Comparison of ENCODE assay signal across 21 mouse cellular contexts in genomic region chr6:21853342-21853741, GRCm38 (mm10). TPM values are rescaled to one million over a fixed set of nuclear protein-coding genes. Genes with fewer than 3 reads are reported as not detected.
DNase-seq lines count a peak whose midpoint lies in the region; ATAC-seq lines count a peak whose summit lies in the region.
"Had no signal": no experiment of that assay in that cellular context is flagged by ENCODE, and none has a peak within 500 bp of the region (broad histone marks: within the 10 kb centered on the region; RNA-seq: fewer than 3 reads in every experiment).

No protein-coding gene starts in this region.

- H3K9ac ChIP-seq in hindbrain, embryonic 13.5 days, result no peak overlapping the region
- H3K9ac ChIP-seq: embryonic facial prominence, embryonic 13.5 days; hindbrain, embryonic 15.5 days; neural tube, embryonic 15.5 days had no signal

- peak; percentile 63 for DNase-seq in adrenal gland, postnatal 14 days
- DNase-seq in adrenal gland, postnatal 25 days, result no peak
- peak; percentile 18 for DNase-seq in hindbrain, embryonic 10.5 days (ENCODE audit: low spot score)
- DNase-seq in ZHBTc4 (ENCODE audit: low read depth, low spot score), result peak; percentile 11
- peak; percentile 24 for DNase-seq in embryonic facial prominence, embryonic 10.5 days (ENCODE audit: low spot score)
- no peak for DNase-seq in frontal cortex, postnatal 36 days (ENCODE audit: low spot score in 2 of 2)
- DNase-seq: cerebellum, adult 11-12 months; cerebellum, postnatal 25 days; gastrocnemius, adult 2 months; kidney, adult 11 months; left cerebral cortex, postnatal 4 days; lung, postnatal 36 days; right cerebral cortex, postnatal 4 days; thymus, postnatal 36 days had no signal

- H3K4me2 ChIP-seq in hindbrain, embryonic 13.5 days, result no peak overlapping the region

- no peaks in the 10 kb centered on the region for H3K9me3 ChIP-seq in hindbrain, embryonic 10.5 days
- H3K9me3 ChIP-seq in hindbrain, embryonic 13.5 days, result no peaks in the 10 kb centered on the region
- H3K9me3 ChIP-seq in embryonic facial prominence, embryonic 10.5 days, result no peaks in the 10 kb centered on the region
- H3K9me3 ChIP-seq: embryonic facial prominence, embryonic 13.5 days; hindbrain, embryonic 15.5 days; midbrain, embryonic 10.5 days; neural tube, embryonic 15.5 days had no signal

- no peak for ATAC-seq in hindbrain, embryonic 13.5 days (ENCODE audit: low FRiP score)
- ATAC-seq: forebrain, embryonic 16.5 days had no signal

- H3K4me1 ChIP-seq in hindbrain, embryonic 10.5 days (replicated peaks), result peaks cover 27% of the 10 kb centered on the region
- H3K4me1 ChIP-seq in hindbrain, embryonic 13.5 days (replicated peaks), result peaks cover 23% of the 10 kb centered on the region
- H3K4me1 ChIP-seq in embryonic facial prominence, embryonic 10.5 days, result peaks cover 35% of the 10 kb centered on the region

- H3K4me3 ChIP-seq in hindbrain, embryonic 10.5 days, result no peak overlapping the region
- no peak overlapping the region for H3K4me3 ChIP-seq in hindbrain, embryonic 13.5 days
- no peak overlapping the region for H3K4me3 ChIP-seq in embryonic facial prominence, embryonic 10.5 days
- H3K4me3 ChIP-seq: neural tube, embryonic 15.5 days had no signal

- peaks cover 2% of the 10 kb centered on the region for H3K36me3 ChIP-seq in hindbrain, embryonic 10.5 days
- H3K36me3 ChIP-seq in hindbrain, embryonic 13.5 days, result no peaks in the 10 kb centered on the region
- peaks cover 8% of the 10 kb centered on the region; the same call in 1 of the 2 replicates for H3K36me3 ChIP-seq in embryonic facial prominence, embryonic 10.5 days (replicated peaks)
- H3K36me3 ChIP-seq: embryonic facial prominence, embryonic 13.5 days; hindbrain, embryonic 15.5 days; neural tube, embryonic 15.5 days had no signal

- 53% methylated on average over 6 of the region's 6 CpGs for WGBS in hindbrain, embryonic 10.5 days
- 55% methylated on average over 6 of the region's 6 CpGs for WGBS in hindbrain, embryonic 13.5 days
- 53% methylated on average over 6 of the region's 6 CpGs for WGBS in embryonic facial prominence, embryonic 10.5 days

- no peak overlapping the region for H3K27ac ChIP-seq in hindbrain, embryonic 10.5 days
- no peak overlapping the region for H3K27ac ChIP-seq in hindbrain, embryonic 13.5 days
- H3K27ac ChIP-seq in embryonic facial prominence, embryonic 10.5 days (replicated peaks), result no peak overlapping the region
- H3K27ac ChIP-seq: embryonic facial prominence, embryonic 13.5 days; hindbrain, embryonic 15.5 days; kidney, postnatal 0 days; neural tube, embryonic 15.5 days had no signal

- H3K27me3 ChIP-seq in hindbrain, embryonic 10.5 days (ENCODE audit: insufficient read depth, poor library complexity, severe bottlenecking), result 0 out of 2 replicates have a peak, but pooled peaks cover 1% of the 10 kb centered on the region
- no peaks in the 10 kb centered on the region for H3K27me3 ChIP-seq in hindbrain, embryonic 13.5 days
- peaks cover 8% of the 10 kb centered on the region; the same call in 1 of the 2 replicates for H3K27me3 ChIP-seq in embryonic facial prominence, embryonic 10.5 days (replicated peaks; ENCODE audit: low read depth, poor library complexity, severe bottlenecking)
- H3K27me3 ChIP-seq: hindbrain, embryonic 15.5 days; neural tube, embryonic 15.5 days had no signal

RNA-seq across cellular contexts. Expression of gene Tspan12, which starts 1.0 kb away (rescaled TPM):
- 177 and 191 TPM in 2 replicates for total RNA-seq in adrenal gland, postnatal 14 days (2021)
- 150 and 159 TPM in 2 replicates for total RNA-seq in adrenal gland, postnatal 25 days (2021)
- 58.7 and 59.7 TPM in 2 replicates for polyA plus RNA-seq in hindbrain, embryonic 10.5 days (2016; fragmentation: Nextera tagmentation; extraction: Ambion mirVana)
- 64.6 and 69.6 TPM in 2 replicates for polyA plus RNA-seq in hindbrain, embryonic 13.5 days (2015; fragmentation: Nextera tagmentation; extraction: Ambion mirVana)
- 63.8 and 64.9 TPM in 2 replicates for polyA plus RNA-seq in embryonic facial prominence, embryonic 10.5 days (2016; fragmentation: Nextera tagmentation; extraction: Ambion mirVana)

Comparison
In these comparisons a context has a peak if more than half of its experiments do, and no peak if none do; other contexts are left out.
1. DNase-seq: peak in adrenal gland, postnatal 14 days (single experiment), hindbrain, embryonic 10.5 days (single experiment), ZHBTc4 (single experiment) and embryonic facial prominence, embryonic 10.5 days (single experiment); none in adrenal gland, postnatal 25 days (single experiment) and frontal cortex, postnatal 36 days (0 of 2).